Mouse (Mus musculus): Measurements from ENCODE around the gene Ccnd1.

Gene Ccnd1

GRCm38 (mm10) chr7:144939344-144940002 is at the start of gene Ccnd1:
Gene Ccnd1 (minus strand): TSS chr7:144939925.
- peak; percentile 83 for DNase-seq (ENCODE audit: low read depth, low spot score)

- peak; percentile 39 for DNase-seq (ENCODE audit: low read depth, low spot score)
Observed at GRCm38 (mm10) chr7:144988856-144989255, 49.1 kb upstream of the Ccnd1 start.

- DNase-seq (ENCODE audit: low read depth, low spot score), result no peak
Observed at GRCm38 (mm10) chr7:144985100-144985499, 45.4 kb upstream of the Ccnd1 start.

DNA sequence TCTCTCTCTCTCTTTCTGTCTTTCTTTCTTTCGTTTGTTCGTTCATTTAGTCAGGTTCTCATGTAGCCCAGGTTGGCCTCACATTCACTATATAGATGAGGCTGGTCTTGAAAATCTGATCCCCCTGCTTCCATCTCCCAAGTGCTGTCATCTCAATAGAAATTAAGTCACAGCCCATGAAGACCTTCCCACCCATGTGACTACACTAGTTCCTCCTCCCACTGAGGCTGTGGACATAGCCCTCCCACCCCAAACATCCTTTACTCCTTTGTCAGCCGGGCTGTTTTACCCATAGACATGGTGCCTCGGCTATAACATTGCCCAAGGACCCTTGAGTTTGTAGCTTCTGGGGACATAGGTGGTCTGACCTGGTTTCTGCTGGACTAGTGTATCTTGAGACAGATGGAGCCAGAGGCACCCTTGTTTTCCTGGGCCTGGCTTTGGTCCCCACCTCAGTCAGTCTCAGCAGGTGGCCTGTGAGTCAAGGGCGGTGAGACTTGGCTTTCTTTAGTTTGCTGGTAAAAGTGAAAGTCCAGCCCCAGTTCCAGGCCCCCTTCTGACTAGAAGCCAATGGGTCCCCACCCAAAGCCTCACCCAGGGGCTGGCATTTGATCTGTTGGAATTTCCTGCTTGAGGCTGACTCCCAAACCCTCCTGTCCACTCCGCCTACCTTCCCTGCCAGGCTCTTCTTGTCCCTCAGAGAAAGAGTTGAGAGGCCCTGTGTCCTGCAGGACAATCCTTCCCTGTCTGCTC is 42.8 kb upstream of the Ccnd1 start:
- peak; percentile 20 for DNase-seq (ENCODE audit: low read depth, low spot score)

GRCm38 (mm10) chr7:144981426-144982079 is 41.8 kb upstream of the Ccnd1 start:
- DNase-seq (ENCODE audit: low read depth, low spot score), result peak; percentile 25

- no peak for DNase-seq (ENCODE audit: low read depth, low spot score)
Observed at GRCm38 (mm10) chr7:144979814-144980213, 40.1 kb upstream of the Ccnd1 start.

GRCm38 (mm10) chr7:144977121-144977520 is 37.4 kb upstream of the Ccnd1 start:
- DNase-seq (ENCODE audit: low read depth, low spot score), result no peak

DNA sequence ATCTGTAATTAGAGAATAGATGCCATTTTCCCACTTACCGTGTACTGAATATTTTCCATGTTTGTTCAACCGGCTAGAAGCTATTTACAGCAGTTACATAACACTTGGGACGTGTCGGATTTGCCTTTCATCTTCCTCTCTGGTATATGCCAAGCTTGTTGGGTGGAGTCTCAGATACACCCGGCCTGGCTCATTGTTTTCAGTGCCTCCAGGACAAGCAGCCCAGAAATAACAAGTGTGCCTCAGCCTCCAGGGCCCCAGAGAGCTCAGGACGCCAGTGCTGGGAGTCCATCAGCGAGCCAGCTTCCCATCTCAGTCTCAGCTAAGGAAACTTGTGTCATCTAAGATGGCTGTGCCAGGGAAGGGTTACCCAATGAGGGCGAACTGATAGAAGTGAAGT is 33.7 kb upstream of the Ccnd1 start:
- DNase-seq (ENCODE audit: low read depth, low spot score), result no peak

DNA sequence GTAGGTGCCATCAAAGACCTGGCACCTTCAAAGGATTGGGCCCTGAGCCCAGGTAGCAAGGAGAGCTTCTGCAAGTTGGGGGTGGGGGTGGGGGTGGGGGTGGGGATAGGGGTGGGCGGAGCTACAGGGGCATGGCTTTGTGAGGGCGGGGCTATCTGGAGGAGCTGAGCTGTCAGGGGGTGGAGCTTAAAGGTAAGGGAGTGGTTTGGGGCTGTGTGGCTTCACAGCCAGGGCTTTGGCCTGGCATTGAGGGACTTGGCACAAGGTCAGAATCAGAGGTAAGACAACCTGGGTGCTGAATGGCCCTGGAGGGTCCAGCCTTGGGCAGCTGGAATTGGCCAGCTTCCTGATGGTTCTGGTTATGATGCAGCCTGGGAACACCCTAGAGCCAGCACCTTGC is 32.0 kb upstream of the Ccnd1 start:
- DNase-seq (ENCODE audit: low read depth, low spot score), result peak; percentile 18

- DNase-seq (ENCODE audit: low read depth, low spot score), result peak; percentile 33
Observed at GRCm38 (mm10) chr7:144970997-144971768, 31.5 kb upstream of the Ccnd1 start.

- DNase-seq (ENCODE audit: low read depth, low spot score), result no peak
Observed at GRCm38 (mm10) chr7:144965893-144966292, 26.2 kb upstream of the Ccnd1 start.

GRCm38 (mm10) chr7:144964316-144964715 is 24.6 kb upstream of the Ccnd1 start:
- peak; percentile 62 for DNase-seq (ENCODE audit: low read depth, low spot score)

GRCm38 (mm10) chr7:144963911-144964310 is 24.2 kb upstream of the Ccnd1 start:
- peak; percentile 92 for DNase-seq (ENCODE audit: low read depth, low spot score)

DNA sequence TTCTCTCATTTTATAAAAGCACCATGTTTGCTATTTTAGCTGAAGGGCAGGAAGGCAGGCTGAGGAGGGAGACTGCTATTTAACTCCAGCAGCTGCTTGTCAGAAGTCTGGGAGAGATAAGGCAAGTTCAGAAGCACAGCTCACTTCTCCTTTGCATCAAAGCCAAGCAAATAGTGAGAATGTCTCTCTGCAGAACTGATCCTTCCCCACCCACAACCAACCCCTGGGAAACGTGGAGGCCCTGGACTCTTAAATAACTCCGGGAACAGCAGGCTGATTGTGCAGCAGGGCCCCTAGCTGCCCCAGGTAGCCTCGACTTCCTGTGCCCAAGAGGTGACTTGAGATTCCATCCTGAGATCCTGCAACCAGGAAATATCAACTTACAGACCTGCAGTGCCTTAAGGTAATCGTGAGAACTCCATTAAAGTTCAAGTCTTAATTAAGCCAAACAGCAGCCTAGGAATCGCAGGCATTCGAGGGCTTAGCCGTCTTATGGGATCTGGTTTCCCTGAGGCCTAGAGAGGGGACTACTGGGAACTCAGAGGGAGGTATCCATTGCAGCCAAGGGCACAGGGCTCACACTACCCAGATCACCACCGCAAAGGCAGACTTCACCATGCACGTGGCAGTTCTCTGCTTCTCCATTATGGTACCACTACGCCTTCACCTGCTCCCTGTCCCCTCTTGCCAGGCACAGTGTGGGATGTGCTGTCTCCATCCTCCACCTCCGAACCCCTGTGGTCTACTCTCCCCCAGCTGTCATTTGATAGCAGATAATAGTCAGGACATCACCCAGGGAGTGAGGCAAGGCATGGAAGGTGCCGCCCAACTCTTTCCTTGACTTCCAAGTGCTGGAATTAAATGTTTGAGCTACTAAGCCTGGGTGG is 19.0 kb upstream of the Ccnd1 start:
- DNase-seq (ENCODE audit: low read depth, low spot score), result no peak

DNA sequence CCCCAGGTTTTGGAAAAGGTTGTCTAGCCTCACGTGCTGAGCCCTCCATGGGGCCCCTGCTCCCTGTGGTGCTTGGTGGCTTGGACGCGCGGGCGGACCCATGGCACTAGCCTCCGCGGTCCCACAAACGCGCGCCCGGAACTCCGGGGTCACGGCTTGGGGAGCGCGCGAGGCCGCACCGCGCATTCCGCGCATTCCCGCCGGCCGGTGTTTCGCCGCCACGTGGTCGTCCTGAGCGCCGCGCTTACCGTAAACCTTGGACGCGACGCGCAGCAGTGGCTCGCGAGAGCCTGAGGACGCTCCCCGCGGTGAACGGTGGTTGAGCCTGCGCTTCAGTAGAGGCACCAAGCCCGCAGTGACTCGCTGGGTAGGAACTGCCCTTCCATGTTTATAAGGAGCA is 3.5 kb upstream of the Ccnd1 start:
- peak; percentile 80 for DNase-seq (ENCODE audit: low read depth, low spot score)

DNA sequence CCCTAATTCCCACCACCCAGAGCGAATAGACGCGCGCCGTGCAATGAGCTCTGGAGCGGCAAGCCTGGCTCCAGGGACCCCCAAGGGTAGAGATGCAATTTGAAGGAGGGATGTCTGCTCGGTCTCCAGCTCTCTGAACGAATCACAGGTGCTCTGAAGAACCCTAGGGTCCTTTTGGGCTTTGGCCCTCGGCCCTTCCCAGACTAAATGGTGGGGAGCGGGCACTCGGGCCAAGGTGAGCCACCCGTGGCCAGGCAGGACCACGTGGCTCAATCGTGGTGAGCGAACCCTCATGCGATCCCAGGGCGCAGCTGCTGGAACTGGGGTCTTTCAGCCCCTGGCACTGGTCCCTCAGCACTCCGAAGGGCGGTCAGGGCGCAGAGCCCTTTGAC is 3.0 kb upstream of the Ccnd1 start:
- DNase-seq (ENCODE audit: low read depth, low spot score), result peak; percentile 2

- peak; percentile 56 for DNase-seq (ENCODE audit: low read depth, low spot score)
Observed at GRCm38 (mm10) chr7:144942071-144942743, 2.5 kb upstream of the Ccnd1 start.

DNA sequence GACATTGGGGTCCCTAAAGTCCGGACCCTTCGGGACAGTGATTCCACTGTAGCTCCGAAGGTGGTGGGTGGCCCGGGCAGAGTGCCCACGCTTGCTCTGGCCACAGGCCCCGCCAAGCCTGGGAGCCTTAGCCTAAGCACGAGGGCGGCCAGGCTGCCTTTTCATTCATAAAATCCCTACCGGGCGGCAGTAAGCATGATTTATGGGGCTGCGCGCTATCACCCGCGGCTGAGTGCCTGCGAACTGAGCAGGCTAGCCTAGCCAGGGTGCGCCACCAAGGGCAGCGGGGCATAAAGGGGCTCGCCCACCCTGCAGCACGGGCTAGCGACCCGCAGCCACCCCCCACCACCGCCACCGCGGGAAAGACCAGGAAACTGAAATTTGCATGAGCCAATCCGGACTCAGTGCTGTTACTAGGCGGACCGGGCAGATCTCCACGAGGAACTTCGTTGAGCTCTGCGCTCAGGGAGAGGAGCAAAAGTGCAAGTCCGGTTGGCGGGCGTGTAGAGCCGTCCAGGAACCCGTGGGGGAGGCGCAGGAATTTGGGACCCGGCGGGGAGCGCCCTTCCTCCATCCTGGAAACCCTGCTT is 1.6 kb upstream of the Ccnd1 start:
- peak; percentile 95 for DNase-seq (ENCODE audit: low read depth, low spot score)

GRCm38 (mm10) chr7:144940585-144940984 is 860 bp upstream of the Ccnd1 start:
- no peak for DNase-seq (ENCODE audit: low read depth, low spot score)

GRCm38 (mm10) chr7:144940003-144940571 is 362 bp upstream of the Ccnd1 start:
- DNase-seq (ENCODE audit: low read depth, low spot score), result peak; percentile 68
